Mouse (Mus musculus) cerebellum, adult 9-10 months (tissue): ENCODE measurements around the gene Pycr1.

ENCODE experiments used
- DNase-seq: peaks from one replicate; pipeline ENCODE4 v3.0.0; 2022

Gene Pycr1

DNA sequence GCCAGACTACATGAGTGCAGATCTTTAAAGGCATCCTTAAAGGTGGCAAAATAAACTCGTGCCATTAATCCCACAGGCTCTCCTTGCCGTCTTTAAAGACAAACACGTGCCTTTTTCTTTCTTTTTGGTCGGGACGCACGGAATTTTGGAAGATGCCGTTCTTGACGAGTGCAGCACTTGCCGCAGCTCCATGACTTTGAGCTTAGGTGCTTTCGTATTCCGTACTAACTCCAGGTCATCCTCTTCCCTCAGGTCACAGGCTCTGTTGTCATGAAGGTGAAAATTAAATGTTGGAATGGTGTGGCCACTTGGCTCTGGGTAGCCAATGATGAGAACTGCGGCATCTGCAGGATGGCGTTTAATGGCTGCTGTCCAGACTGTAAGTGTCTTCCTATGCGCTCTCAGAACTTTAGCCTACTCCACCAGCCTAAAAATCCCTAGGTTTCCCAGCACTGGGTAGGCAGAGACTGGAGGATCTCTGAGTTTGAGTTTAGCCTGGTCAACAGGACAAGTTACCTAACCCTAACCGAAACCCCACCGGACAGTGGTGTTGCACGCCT lies 44.5 kb downstream of the Pycr1 start:
- peak; percentile 48 for DNase-seq

DNA sequence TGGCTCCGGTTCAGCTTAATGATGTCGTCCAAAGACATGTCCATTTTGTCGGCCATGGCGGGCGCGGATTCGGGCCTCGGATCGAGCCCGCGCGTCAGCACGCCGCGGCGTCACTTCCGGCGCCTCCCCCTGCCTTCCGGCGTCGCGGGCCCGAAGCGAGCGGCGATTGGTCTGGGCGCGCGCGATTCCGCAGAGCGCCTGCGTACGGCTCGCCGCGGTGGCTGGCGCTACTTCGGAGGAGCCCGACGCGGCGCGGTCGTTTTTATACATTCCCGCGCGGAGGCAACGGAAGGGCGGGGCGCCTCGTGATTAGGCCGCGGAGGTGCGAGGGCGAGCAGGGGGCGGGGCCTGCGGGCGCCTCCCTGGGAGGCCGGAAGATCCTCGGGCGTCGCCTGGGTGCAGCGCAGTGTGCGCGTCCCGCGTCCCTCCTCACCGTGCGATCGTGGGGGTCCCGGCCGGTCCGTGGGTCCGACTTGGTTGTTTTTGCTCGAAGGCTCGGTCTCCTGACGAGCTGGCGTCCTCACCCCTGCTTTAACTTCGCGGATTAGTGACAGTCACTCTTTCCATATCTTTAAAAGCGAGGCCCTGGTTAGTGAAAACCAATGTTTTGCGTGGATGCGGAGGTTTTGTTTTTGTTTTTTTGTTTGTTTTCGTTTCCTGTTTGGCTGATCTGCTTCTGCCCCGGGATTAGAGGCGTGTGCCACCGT lies 45.1 kb downstream of the Pycr1 start, which contains the start of the genes Alyref and Anapc11:
Alyref (minus strand) TSS at position 83 of the 707 bp plus-strand sequence.
Anapc11 (plus strand) TSS at position 139 of the 707 bp plus-strand sequence.
- DNase-seq, result peak; percentile 89

DNA sequence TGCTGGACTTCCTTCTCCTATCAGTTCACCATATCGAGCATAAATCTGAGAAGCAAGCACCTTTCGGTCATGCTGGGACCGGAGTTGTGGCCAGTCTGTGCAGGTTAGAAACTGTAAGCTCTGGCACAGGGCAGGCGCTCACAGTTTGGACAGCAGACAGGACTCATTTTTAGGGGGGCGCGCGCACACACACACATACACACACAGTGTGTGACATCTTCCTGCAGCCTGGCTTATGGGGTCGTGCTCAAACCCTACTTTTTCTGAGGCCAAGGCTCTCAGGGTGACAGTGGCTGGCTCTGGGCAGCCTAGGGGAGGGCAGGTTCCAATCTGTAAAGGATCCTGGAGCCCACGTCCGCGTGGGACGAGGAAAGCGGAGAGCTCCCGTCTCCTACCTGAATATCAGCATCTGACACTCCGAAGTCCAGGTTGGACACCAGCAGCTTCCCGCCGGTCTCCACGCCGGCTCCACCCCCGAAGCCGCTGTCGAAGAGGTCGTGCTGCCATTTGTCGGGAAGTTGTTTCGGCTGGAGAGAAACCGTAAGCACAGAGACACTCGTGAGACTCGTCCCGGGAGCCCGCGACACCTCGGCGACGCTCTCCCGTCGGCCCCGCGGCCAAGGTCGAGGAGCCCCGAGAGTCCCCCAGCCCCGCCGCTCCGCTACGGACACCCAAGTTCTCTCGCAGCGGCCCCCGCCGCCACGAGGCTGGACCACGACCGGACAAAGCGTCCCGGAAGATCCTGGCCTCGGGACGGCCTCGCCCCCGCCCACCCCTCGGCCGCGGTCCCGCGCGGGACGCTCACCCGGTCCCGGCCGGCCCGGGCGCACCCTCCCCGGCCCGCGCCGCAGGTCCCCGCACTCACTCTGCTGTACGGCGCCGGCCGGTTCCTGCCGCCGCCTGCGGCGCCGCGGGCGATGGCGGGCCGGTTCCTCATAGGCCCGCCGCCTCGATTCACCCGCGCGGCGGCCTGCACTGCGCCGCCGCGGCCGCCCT lies 46.0 kb downstream of the Pycr1 start:
- DNase-seq, result no peak

DNA sequence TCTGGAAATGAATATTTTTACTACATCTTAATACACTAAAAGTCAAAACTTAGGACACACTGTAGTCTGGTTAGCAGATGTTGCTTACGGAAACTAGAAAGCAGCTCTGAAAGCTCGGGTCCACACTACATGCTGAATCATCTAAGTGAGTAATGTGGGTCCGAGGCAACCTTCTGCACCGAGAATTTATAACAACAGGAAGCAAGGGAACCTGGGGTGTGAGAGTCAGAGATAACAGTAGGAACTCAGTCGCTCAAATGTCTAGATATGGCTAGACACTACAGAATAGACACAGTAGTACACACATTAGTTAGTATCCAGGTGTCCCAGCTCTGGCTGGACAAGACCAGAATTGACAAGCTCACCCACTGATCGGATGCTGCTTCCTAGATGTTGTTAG lies 55.0 kb downstream of the Pycr1 start:
- no peak for DNase-seq
